Mouse (Mus musculus) CD4-positive helper T cell, adult 2 months (primary cell): ENCODE data around the gene Uap1.
"Not testable (repeated sequence)": the region's sequence is repeated elsewhere in the genome, so short reads cannot be mapped to it uniquely, and the experiment has no call there.

Experiments used
- DNase-seq: peaks from one replicate; pipeline ENCODE4 v3.0.0-alpha.2; 2012; ENCODE audit warnings: low read depth, missing footprints, low spot score

Uap1 gene

DNA sequence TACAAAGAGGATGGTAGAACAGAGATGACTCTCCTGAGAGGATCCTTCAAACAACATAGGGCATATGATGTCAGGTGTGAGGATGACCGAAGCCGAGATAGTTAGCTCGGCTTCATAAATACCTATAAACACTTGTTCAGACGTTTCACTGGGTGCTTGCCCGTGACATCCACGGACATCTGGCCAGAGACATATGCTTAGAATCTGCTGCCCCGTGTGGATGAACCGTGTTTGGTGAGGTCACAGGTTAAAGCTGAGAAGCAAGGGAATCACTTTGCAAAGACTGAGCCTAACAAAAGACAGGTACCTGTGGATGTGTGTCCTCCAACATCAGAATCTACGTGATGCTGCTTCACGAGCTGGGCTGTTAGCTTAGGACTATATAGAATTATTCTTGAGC lies 62.5 kb downstream of the Uap1 start:
- DNase-seq = no peak

- DNase-seq = no peak
Measured at GRCm38 (mm10) chr1:170111651-170112226, 63.0 kb downstream of the Uap1 start.

DNA sequence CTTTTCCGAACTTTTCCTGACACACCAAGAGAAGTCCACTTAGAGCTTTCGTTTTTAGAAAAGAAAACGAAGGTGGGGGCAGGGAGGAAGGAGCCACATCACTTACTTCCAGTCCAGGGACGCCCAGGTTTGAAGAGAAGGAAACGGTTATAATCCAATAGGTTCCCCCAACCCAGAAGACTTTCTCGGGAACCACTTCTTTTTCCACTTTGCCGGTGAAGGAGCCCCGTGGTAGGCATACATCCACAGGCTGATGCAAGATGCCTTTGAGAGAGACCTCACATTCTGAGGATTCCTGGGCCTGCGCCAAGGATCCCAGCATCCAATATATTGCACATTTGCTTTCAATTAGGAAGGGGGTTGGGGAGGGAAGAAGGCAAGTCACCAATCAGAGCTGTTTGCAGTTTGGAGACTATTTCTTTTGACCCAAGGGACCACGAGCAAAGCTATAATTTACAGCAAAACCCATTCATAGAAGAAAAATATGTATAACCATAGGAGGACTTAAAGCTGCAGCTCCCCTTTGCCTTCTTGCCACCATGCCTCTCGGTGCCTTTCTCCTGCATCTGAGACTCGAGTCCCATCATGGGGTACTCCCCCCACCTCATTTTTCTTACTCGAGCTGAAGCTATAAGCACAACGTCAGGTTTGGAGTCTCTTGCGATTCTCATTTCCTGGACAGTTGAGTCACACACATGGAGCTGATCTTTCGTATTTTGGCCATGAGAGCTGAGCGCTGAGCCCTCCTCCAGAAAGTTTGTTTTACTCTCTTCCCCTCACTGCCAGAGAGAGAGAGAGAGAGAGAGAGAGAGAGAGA lies 64.0 kb downstream of the Uap1 start, which contains the start of gene Ddr2:
TSS of gene Ddr2 (minus strand) at position 247 of the 817 bp plus-strand sequence.
- no peak for DNase-seq

- no peak for DNase-seq
Measured at GRCm38 (mm10) chr1:170109776-170110515, 64.8 kb downstream of the Uap1 start.

DNA sequence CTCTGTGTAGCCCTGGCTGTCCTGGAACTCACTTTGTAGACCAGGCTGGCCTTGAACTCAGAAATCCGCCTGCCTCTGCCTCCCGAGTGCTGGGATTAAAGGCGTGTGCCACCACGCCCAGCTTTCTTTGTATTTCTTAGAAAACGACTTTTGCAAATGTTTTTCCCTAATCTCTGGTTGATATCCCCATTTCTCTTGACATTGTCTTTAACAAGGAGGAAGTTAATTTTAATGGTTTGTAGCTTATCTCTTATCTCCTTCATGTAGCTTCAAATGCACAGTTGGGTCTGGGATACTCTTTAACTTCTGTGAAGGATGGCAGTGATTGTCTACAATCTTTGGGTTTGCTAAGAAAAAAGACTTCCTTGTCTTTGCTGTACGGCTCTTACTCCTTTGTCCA lies 71.9 kb downstream of the Uap1 start:
- DNase-seq = not testable (repeated sequence)
